Mouse (Mus musculus): Measurements from ENCODE around the gene Eef2k. TPM values are rescaled to one million over a fixed set of nuclear protein-coding genes. Genes with fewer than 3 reads are reported as not detected.
"Not testable (repeated sequence)": the region's sequence is repeated elsewhere in the genome, so short reads cannot be mapped to it uniquely, and the experiment has no call there.

Eef2k gene
- polyA plus RNA-seq, 1 experiment from 2014 or later, result 34.3 TPM

DNA sequence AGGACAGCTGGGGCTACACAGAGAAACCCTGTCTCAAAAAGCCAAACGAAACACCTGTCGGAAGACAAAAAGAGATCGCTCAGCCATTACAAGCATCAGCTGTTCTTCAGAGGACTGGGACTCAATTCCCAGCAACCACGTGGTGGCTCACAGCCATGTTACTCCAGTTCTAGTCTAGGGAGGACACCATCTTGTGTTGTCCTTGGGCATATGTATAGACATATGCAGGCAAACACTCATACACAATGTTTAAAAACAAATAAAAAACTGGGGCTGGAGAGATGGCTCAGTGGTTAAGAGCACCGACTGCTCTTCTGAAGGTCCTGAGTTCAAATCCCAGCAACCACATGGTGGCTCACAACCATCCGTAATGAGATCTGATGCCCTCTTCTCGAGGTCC, 111.0 kb downstream of the Eef2k start:
- WGBS, result 81% methylated on average over 7 of the region's 7 CpGs
- H3K27ac ChIP-seq (replicated peaks); H3K9me3 ChIP-seq; ATAC-seq (ENCODE audit: low FRiP score, low read depth); H3K4me1 ChIP-seq (replicated peaks); H3K4me2 ChIP-seq; H3K27me3 ChIP-seq; H3K4me3 ChIP-seq; H3K9ac ChIP-seq: not testable (repeated sequence)
- H3K36me3 ChIP-seq, result peaks cover 49% of the 10 kb centered on the region

Other genes starting within 250 kb of the Eef2k start
- gene Uqcrc2, start 207.7 kb upstream of the Eef2k start, polyA plus RNA-seq (2015; fragmentation: Nextera tagmentation; extraction: Ambion mirVana), result 222 and 223 TPM in 2 replicates
- gene Pdzd9, start 172.5 kb upstream of the Eef2k start, polyA plus RNA-seq (2015; fragmentation: Nextera tagmentation; extraction: Ambion mirVana), result 0.36 and 0.39 TPM in 2 replicates
- gene Mosmo, start 165.2 kb upstream of the Eef2k start, polyA plus RNA-seq (2015; fragmentation: Nextera tagmentation; extraction: Ambion mirVana), result 12.0 and 12.7 TPM in 2 replicates
- 1.8 and 2.2 TPM in 2 replicates for gene Vwa3a, start 103.5 kb upstream of the Eef2k start, polyA plus RNA-seq (2015; fragmentation: Nextera tagmentation; extraction: Ambion mirVana)
- gene Gm5737, start 30.5 kb upstream of the Eef2k start, polyA plus RNA-seq (2015; fragmentation: Nextera tagmentation; extraction: Ambion mirVana), result 0.12 TPM in 1 of 2 replicates, not detected in the other
- 25.0 and 25.6 TPM in 2 replicates for gene Polr3e, start 74.9 kb downstream of the Eef2k start, polyA plus RNA-seq (2015; fragmentation: Nextera tagmentation; extraction: Ambion mirVana)
- 14.5 and 16.5 TPM in 2 replicates for gene Cdr2, start 139.5 kb downstream of the Eef2k start, polyA plus RNA-seq (2015; fragmentation: Nextera tagmentation; extraction: Ambion mirVana)
- gene Mfsd13b, start 139.7 kb downstream of the Eef2k start, polyA plus RNA-seq (2015; fragmentation: Nextera tagmentation; extraction: Ambion mirVana), result 0.19 and 0.76 TPM in 2 replicates
- gene Mettl9, start 191.6 kb downstream of the Eef2k start, polyA plus RNA-seq (2015; fragmentation: Nextera tagmentation; extraction: Ambion mirVana), result 183 and 189 TPM in 2 replicates
- gene Igsf6, start 231.7 kb downstream of the Eef2k start, polyA plus RNA-seq (2015; fragmentation: Nextera tagmentation; extraction: Ambion mirVana), result 0.87 and 1.7 TPM in 2 replicates
- gene Otoa, start 238.8 kb downstream of the Eef2k start, polyA plus RNA-seq (2015; fragmentation: Nextera tagmentation; extraction: Ambion mirVana), result 0.12 and 0.27 TPM in 2 replicates